Mouse (Mus musculus) mesoderm, embryonic 11.5 days (tissue): ENCODE results near the gene Plac1.

Experiments
- DNase-seq: peaks from one replicate; pipeline ENCODE4 v3.0.0-alpha.2; 2012; ENCODE audit warnings: low read depth, low spot score

Gene Plac1

GRCm38 (mm10) chrX:53197681-53198080 is 42.2 kb downstream of the Plac1 start:
- no peak for DNase-seq

GRCm38 (mm10) chrX:53196392-53196791 is 43.5 kb downstream of the Plac1 start:
- peak; percentile 59 for DNase-seq

GRCm38 (mm10) chrX:53188692-53189091 is 51.2 kb downstream of the Plac1 start:
- DNase-seq, result no peak

- DNase-seq, result no peak
Observed at GRCm38 (mm10) chrX:53179801-53180200, 60.1 kb downstream of the Plac1 start.

- no peak for DNase-seq
Observed at GRCm38 (mm10) chrX:53176296-53176695, 63.6 kb downstream of the Plac1 start.

- no peak for DNase-seq
Observed at GRCm38 (mm10) chrX:53168623-53169022, 71.3 kb downstream of the Plac1 start.

- DNase-seq, result peak; percentile 15
Observed at GRCm38 (mm10) chrX:53166901-53167525, 72.9 kb downstream of the Plac1 start.

- peak; percentile 64 for DNase-seq
Observed at GRCm38 (mm10) chrX:53166251-53166900, 73.5 kb downstream of the Plac1 start.

- no peak for DNase-seq
Observed at GRCm38 (mm10) chrX:53162589-53162988, 77.3 kb downstream of the Plac1 start.

GRCm38 (mm10) chrX:53161583-53161982 is 78.3 kb downstream of the Plac1 start:
- DNase-seq, result peak; percentile 23

- peak; percentile 16 for DNase-seq
Observed at GRCm38 (mm10) chrX:53161115-53161514, 78.8 kb downstream of the Plac1 start.

- DNase-seq, result peak; percentile 15
Observed at GRCm38 (mm10) chrX:53148039-53148438, 91.9 kb downstream of the Plac1 start.

- no peak for DNase-seq
Observed at GRCm38 (mm10) chrX:53146389-53146917, 93.5 kb downstream of the Plac1 start.

GRCm38 (mm10) chrX:53139641-53140040 is 100.3 kb downstream of the Plac1 start:
- DNase-seq, result no peak

GRCm38 (mm10) chrX:53137066-53137465 is 102.8 kb downstream of the Plac1 start:
- no peak for DNase-seq

- no peak for DNase-seq
Observed at GRCm38 (mm10) chrX:53129501-53129900, 110.4 kb downstream of the Plac1 start.

- no peak for DNase-seq
Observed at GRCm38 (mm10) chrX:53126492-53127033, 113.3 kb downstream of the Plac1 start.

- peak; percentile 61 for DNase-seq
Observed at GRCm38 (mm10) chrX:53125838-53126467, 114.0 kb downstream of the Plac1 start.

- DNase-seq, result no peak
Observed at GRCm38 (mm10) chrX:53123562-53123961, 116.3 kb downstream of the Plac1 start.

GRCm38 (mm10) chrX:53118631-53119030 is 121.3 kb downstream of the Plac1 start:
- DNase-seq, result no peak

- DNase-seq, result no peak
Observed at GRCm38 (mm10) chrX:53118019-53118418, 121.9 kb downstream of the Plac1 start.

- DNase-seq, result no peak
Observed at GRCm38 (mm10) chrX:53114994-53115393, 124.9 kb downstream of the Plac1 start.
